Mouse (Mus musculus): ENCODE measurements around the gene Zbtb11.
"Not testable (repeated sequence)": the region's sequence is repeated elsewhere in the genome, so short reads cannot be mapped to it uniquely, and the experiment has no call there.

The Zbtb11 gene

DNA sequence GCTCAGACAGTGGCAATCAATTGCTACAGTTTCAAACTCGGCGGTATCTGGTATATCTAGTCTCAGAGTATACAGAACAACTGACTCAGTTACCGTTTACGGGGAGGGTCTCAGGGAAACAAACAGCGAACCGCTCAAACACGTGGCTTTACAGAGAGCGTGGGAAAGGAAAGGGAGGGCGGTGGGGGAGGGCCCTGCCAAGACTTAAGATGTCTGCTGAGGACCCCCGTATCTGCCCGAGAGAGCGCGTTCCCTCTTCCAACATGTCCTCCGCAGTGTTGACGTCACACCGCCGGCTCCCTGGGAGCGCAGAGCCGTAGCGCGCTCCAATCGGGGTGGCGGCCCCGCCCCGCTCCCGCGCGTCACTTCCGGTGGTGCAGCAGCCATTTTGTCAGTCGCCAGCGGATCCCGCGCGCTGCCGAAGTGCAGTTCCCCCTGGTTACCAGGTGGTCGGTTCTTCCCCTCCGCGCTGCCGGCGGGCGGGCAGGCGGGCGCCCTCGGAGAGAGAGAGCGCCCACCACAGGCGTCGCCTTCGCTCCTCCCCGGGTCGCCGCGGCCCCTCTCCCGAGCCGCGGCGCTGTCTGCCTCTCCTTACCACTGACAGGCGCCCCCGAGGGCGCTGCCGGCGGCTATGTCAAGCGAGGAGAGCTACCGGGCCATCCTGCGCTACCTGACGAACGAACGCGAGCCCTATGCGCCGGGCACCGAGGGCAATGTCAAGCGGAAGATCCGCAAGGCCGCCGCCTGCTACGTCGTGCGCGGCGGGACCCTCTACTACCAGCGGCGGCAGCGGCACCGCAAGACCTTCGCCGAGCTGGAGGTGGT, at the start of gene Zbtb11:
Zbtb11 (plus strand) TSS at position 453 of the 825 bp plus-strand sequence.
- DNase-seq = peak; percentile 99

DNA sequence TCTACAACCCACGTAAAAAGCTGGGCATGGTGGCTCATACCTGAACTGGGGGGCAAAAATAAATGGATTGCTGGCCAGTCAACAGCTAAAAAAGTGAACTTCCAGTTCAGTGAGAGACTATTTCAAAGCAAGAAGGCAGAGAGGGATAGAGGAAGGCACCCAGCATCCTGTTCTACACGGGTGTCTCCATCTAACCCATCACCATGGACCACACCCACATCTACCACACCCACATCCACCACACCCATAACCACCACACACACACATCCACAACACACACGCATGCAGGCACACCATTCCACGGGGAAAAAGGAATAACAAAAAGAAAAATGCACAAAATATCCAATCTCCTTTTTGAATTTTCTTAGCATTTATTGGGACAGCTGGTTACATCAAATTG, 49.7 kb upstream of the Zbtb11 start:
- no peak for DNase-seq

DNA sequence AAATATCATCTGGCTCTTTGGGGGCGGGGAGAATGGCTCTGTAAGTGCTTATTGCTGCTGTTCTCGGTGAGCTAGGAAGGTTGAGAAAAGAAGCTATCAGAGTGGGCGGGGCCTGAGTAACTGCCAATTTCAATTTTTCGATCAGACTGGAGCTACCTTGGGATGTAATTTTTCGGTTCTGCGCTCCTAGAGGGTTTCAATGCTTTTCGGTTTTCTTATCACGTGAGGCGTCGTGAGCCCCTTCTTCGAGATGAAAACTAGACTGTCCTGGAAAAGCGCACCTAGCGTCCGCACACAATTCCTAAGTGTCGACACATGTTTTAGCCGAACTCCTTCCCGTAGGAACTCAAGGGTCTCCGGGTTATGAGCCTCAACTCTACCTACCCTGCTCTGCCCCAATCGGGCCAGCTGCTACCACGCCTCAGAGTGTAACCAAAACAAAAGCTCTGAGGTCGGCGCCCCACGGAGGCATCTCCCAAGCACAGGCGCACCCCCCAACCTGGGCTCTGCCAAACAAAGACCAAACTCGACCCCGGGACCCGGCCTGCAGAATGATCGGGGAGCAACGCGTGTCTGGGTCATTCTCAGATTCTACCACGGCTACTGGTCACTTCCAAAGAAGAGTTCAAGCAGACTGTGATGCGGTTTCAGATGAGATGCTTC, 39.9 kb upstream of the Zbtb11 start:
- DNase-seq = peak; percentile 72

DNA sequence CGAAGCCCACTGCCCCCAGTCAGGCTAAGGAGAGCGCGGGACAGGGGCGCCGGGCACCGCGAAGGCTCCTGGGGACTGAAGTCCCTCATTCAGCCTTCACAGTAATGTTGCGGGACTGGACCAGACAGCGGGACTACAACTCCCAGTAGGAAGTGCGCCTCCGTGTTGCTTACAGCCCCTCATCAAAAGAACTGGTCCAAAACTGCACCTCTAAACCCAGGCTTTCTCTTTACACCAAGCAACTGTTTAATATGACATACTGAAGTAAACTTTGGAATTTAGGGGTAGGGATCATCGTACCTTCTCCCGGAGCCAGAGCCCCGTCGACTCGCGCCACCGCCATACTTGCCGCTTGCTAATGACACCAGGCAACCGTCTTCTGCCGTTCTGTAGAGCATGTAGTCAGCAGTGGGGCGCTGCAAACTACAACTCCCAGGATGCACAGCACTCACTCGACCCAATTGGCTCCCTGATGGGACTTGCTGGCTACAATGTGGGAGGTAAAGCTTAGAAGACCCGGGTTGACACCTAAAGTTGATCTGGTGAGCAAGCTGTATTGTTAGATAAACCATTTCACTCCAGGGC, 39.1 kb upstream of the Zbtb11 start, which contains the start of gene Cep97:
Cep97 (minus strand) TSS at position 403 of the 585 bp plus-strand sequence.
- peak; percentile 93 for DNase-seq

DNA sequence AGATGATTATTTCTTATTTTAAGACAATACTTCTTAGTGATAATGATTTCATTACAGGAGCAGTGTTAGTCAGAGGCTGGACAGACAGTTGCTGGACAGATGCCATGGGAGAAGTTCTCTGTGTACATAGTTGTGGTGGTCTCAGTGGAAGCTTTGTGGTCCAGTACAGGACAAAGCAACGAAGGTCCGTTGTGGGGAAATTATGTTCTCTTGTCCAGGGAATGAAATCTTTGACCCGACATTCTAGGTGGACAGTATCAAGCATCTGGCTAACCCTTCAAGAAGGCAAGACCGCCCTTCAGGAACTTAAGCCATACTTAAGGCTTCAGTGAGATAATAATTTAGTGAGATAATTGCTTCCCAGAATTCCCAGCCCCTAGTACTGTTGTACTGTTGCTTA, 34.9 kb upstream of the Zbtb11 start:
- DNase-seq = no peak

DNA sequence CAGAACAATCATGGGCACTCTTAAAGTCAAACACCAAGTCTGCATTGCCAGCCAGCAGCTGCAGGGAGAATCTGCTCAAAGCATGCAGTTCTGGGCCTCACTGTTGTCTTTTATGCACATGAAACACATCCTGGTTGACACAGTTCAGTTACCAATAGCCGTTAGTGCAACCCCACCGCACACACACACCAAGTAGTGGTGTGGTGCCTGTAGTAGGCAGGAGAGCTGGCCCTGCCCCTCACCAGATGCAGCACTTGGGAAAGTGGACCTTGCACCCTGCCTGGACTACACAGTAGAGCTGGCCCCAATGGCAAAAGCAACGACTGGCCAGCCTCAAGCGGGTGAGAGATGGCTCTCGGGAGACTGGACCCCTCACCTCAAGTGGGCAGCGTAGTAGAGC, 34.0 kb upstream of the Zbtb11 start:
- DNase-seq = no peak

DNA sequence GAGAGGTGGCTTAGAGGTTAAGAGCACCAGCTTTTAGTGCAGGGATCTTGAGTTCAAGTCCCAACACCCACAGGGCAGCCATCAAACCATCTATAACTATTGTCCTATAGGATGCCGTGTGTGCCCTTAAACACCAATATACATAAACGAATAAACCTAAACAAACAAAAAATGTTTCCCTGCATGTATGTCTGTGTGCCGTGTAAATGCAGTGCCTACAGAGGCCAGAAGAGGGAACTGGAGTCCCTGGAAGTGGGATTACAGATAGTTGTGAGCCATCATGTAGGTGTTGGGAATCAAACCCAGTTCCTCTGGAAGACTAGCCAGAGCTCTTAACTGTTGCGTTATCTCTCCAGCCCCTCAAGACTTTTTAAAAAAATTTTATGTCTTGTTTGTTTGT, 32.9 kb upstream of the Zbtb11 start:
- DNase-seq = no peak

DNA sequence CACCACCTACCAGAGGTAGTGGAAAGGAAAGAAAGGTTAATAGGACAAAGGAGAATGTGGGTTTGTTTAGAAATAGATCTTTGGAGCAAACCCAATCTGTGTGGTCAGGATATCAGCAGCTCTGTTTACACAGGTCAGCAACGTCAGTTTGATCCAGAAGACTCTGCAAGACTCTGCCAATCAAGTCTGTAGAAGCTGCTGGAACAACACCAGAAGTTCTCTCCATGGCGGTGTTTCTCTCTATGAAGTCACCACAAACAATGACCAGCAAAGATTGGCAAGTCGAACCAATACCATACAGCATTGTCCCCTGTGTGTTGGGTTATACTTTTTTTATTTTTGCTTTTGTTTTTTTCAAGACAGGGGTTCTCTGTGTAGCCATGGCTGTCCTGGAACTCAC, 26.4 kb upstream of the Zbtb11 start:
- DNase-seq = no peak

DNA sequence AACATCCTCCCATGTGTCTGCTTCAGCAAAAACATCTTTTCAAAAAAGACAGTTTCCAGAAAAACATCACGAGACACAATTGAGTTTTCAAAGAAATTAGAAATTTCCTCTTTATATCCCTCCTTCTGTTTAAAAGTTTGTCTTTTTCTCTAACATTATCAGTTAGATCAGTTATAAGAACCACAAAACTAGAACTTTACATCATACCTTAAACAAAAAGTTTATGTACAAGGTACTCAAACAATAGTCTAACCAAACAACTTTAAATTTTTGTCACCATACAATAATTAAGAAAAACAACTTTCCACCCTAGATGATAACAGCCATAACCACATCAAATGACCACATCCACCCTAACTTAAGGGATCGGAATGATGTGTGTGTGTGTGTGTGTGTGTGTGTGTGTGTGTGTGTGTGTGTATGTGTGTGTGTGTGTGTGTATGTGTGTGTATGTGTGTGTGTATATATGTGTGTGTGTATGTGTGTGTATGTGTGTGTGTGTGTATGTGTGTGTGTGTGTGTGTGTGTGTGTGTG, 25.7 kb upstream of the Zbtb11 start:
- not testable (repeated sequence) for DNase-seq

DNA sequence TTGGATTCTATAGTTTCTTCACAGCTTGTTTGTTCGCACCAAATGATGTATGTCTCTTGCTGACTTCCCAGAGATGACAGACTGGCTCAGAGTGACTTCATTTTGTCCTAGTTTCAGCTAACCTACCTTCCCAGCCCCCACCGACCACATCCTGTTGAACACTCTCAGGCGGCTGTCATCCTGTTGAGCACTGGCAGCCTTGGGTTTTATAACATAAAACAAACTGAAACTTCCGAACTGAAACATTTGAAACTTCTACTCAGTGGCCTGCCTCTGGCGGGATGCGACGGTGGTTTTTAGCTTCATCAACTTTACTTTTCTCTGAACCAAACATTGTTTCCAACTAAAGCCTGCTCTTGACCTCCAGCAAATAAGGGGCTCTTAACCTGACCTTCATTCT, 24.7 kb upstream of the Zbtb11 start:
- DNase-seq = no peak

DNA sequence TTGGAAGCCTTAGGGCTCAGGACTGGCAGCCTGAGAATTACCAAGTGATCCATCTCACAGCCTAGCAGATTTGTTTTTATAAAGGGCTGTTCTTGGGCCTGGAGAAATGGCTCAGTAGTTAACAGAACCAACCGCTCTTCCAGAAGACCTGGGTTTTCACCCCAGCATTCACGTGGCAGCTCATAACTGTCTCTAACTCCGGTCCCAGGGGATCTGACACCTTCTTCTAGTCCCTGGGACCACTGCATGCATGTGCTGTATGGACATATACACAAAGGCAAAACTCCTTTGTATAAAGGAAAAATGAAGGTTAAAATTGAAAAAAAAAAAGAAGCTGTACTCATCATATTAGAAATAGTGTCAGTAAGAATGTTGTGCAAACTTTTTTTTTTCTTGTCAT, 23.2 kb upstream of the Zbtb11 start:
- no peak for DNase-seq

DNA sequence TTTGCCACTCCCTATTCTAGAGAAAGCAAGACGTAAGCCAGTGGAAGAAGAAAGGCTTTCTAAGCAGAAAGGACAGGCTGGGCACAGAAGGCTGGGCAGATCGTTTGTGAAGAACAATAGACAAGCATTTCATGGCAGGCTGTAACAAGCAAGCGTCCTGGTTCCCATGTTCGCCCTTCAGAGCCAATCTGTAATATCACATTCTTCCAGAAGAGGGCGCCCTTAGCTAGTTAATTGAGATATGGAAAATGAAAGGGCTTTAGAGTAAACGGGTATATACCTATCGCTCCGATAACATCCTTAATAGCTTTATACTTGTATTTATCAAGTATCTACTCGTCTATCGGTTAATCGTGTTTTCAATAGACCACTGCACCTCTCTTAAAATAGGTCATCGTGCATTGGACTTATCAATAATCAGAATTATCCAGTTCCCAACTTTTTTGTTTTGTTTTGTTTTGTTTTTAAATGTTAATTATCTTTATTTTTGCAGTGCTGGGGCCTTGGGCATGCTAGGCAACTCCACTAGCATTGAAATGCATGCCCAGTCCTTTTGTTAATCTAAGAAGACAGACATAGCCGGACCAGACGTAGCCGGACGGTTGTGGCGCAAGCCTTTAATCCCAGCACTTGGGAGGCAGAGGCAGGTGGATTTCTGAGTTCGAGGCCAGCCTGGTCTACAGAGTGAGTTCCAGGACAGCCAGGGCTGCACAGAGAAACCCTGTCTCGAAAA, 22.6 kb upstream of the Zbtb11 start:
- DNase-seq = peak; percentile 71

DNA sequence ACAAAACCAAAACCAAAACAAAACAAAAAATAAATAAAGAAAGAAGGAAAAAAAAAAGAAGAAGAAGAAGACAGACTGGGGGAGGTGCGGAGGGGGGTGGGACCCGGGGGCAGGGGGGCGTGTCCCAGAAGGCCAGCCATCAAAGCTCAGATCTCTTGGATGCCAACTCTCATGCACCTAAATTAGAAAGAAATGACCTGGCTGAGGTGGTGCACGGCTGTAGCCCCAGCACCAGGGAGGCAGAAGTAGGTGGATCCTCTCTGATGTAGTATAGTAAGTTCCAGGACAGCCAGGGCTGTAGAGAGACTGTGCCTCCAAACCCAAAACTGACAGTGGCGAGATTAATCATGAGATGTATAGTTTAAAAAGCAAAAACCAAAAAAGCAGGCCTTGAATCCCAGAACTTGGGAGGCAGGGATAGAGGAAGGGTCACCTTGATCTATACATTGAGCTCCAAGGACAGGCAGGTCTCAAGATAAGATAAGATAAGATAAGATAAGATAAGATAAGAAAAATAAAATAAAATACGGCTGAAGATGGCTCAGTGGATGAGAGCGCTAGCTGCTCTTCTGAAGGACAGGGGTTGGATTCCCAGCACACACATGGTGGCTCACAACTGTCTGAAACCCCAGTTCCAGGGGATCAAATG, 21.9 kb upstream of the Zbtb11 start:
- DNase-seq = no peak

DNA sequence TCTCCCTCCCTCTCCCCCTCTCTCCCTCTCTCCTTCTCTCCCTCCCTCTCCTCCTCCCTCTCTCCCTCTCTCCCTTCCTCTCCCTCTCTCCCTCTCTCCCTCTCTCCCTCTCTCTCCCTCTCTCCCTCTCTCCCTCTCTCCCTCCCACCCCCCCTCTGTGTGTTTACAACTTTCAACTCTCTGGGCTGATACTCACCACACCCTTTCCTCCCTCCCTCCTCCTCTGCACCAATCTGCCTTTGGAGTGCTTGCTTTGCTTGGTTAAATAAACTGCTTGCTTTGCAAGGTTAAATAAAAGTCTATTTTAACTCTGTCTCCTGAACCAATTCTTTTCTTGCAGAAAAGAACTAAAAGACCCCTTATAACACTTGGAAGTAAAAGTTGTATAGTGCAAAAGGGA, 20.9 kb upstream of the Zbtb11 start:
- no peak for DNase-seq

DNA sequence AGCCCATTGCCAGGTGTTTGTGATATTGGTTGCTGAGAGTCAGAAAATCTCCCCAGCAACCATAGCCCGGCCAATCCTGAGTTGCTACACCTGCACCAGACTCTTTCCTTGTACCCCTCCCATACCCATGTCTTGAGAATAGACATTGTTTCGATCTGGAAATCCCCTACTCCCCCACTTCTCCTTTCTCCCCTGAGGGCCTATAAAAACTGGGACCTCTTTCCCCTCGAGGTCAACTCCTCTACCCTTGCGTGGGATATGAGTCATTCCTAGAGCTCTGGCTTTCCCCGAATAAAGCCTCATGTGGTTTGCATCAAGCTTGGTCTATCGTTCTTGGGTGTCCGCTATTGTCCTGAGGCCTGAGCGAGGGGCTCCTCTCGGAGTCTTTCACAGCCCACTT, 19.5 kb upstream of the Zbtb11 start:
- DNase-seq = not testable (repeated sequence)

DNA sequence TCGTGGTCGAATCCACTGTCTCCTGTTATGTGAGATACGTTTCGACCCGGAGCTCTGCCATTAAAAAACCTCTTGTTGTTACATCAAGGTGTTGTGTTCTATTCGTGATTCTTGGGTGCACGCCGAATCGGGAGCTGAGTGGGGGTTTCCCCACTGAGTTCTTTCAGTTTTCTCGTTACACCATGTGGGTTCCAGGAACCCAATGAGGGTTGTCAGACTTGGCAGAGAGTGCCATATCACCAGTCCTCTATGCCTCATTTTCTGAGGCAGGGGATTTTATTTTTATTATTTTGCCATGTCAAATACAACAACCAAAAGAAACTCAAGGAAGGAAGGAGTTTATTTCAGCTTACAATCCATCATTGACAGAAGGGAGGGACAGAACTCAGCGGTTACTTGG, 10.6 kb upstream of the Zbtb11 start:
- DNase-seq = not testable (repeated sequence)

DNA sequence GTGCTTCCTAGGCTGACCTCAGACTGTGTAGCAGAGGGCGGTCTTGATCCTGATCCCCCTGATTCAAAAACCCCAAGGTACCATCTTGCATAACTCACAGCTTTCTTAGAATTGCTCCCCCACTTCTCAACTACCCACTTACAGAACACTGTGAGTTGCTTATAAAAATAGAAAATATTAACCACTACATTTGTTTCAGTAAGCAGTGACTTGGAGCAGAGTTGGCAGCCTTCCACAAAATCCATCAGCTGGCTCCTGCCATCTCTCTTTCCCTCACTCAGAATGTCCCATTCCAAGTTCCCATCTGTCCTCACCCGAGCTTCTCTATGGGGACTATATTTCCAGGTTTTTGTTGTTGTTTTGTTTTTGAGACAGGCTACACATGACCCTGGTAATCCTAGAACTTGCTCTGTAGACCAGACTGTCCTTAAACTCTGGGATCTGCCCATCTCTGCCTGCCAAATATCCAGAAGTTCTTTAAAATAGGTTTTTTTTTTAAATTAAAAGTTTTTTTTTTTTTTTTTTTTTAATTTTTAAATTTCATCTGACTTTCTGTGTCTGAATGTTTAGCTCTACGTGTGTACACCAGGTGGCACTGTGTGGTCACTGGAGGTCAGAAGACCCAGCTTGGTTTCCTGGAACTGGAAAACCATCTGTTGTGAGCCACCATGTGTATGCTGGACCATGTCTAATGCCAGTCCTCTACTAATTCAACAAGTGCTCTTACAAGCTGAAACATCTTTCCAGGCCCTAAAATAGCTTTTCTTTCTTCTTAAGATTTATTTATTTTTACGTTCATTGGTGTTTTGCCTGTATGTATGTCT, 9.3 kb upstream of the Zbtb11 start:
- peak; percentile 35 for DNase-seq

DNA sequence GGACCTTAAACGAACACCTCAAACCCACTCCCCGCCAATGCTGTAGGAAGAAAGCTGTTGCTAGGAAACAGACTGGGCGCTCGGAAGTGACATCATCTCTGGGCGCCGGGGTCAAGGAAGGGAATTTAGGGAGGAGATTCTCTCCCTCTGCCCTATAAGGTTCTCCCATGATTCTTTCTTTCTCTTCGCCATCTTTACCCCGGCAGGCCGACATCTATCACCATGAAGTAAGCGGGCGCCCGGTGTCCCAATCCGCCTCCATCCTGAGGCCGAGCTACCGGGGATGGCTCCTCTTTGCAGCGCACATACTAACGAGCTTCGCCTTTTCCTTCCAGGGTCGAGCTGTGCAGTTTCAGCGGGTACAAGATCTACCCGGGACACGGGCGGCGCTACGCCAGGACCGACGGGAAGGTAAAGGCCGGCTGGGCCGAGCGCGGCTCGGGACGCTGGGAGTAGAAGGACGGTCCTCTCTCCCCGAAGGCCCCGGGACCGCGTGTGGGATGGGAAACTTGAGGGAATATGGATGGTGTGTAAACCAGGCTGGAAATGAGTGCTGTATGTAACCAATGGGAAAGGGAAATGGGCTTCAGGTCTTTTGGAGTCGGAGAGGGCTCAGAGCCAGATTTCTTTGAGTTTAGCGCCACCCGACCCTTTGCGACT, 7.3 kb upstream of the Zbtb11 start, which contains the start of gene Rpl24:
Rpl24 (plus strand) TSS at position 64 of the 660 bp plus-strand sequence.
- DNase-seq = peak; percentile 95

DNA sequence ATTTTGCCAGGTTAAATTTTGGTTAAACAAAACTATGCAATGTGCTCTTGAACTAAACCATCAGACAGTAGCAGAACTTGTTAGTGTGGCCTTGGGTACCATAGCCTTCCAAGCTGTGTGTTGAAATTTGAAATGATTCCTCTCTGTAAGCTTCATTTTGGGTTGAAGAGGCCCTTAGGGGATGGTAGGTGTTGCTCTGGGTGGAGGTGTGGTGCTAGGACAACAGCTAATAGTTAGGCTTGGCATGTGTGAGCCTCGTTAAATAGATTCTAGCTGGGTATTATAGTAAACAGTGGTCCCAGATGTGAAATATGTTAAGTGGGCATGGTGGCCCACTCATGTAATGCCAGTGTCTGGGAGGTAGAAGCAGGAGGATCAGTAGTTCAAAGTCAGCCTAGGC, 6.5 kb upstream of the Zbtb11 start:
- DNase-seq = no peak

DNA sequence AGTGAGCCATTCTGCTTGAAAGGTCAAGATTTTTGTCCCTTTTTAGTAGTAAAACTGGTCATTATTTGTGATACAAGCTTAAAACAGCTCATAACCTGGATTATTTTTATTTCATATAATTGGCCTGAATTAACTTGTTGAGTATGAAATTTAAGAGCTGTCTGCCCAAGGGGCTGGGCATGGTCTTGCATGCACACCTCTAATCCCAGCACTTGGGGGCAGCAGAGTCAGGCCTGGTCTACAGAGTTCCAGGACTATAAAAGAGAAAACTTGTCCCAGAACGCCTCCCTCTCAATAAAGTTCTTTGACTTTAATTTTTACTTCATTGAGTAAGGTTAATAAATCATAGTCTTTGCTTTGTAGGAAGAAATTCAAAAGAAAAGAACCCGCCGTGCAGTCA, 4.5 kb upstream of the Zbtb11 start:
- DNase-seq = peak; percentile 24

DNA sequence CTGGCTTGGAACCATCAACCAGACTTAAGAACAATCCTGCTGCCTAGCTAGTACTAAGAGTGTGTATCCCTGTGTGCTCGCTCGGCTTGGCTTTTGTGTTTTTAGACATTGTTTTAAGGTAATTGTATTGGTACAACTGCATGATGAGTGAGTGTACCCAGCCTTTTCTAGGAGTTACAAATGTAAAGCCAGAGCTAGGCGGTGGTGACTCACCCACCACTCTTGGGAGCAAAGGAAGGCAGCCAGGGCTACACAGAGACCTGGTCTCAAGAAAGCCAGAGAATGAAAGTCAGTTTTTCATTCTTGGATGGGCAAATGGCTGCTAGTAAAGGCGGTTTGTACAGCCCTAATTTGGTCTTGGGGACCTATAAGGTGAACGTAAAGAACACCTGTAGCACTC, 3.3 kb upstream of the Zbtb11 start:
- DNase-seq = no peak

Measured in cerebellum, adult 9-11 months (tissue).